Mouse (Mus musculus): ENCODE results near the gene Kcna6. TPM values are rescaled to one million over a fixed set of nuclear protein-coding genes. Genes with fewer than 3 reads are reported as not detected.

Kcna6 gene
- polyA plus RNA-seq, 1 experiment = not detected

DNA sequence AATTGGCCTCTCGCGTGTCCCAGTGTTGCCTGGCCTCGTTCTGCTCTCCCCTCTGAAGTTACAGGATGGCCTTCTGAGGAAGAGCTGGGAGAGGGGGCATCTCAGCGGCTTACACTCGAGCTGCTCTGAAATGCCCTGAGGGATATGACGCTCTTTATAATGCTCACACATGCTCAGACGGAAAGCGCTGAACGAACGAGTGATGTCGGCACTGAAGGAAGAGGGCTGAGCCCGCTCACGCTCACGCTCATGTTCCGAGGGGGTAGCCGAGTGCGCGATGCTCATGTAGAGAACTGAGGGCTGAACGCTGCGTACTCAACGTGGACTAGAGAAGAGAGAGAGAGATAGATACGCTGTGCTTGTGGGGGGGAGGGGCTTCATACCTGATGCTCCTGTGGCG lies 39.3 kb downstream of the Kcna6 start:
- peaks cover 51% of the 10 kb centered on the region for H3K27me3 ChIP-seq (replicated peaks)
- peaks cover 11% of the 10 kb centered on the region for H3K4me1 ChIP-seq
- H3K9me3 ChIP-seq = no peaks in the 10 kb centered on the region
- H3K4me3 ChIP-seq (replicated peaks) = no peak overlapping the region
- no peak for TF ChIP-seq GATA1 (IDR thresholded peaks at IDR 0.05; ENCODE audit: borderline replicate concordance, low read length)
- TF ChIP-seq FLI1 (IDR thresholded peaks at IDR 0.05; ENCODE audit: low read length) = no peak
- no peaks in the 10 kb centered on the region for H3K36me3 ChIP-seq (replicated peaks; ENCODE audit: low read length)

DNA sequence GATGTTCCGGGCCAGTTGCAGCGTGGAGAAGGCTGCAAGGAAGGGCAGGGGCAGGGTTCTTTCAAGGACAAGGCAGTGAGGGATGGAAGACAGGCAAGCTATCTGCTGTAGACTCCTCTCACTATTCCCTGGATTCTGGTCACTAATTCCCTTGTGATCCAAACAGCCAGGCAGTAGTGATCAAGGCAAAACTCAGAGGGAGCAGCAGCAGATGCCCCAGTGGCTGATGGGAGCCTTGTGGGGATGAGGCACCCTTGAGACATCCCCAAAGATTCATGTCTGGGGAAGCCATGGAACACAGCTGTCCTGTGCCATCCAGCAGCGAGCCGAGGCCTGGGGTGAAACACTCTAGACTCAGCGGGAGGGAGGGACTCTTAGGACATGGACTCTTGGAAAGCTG lies 40.5 kb downstream of the Kcna6 start:
- no peaks in the 10 kb centered on the region for H3K9me3 ChIP-seq
- H3K36me3 ChIP-seq (replicated peaks; ENCODE audit: low read length) = no peaks in the 10 kb centered on the region
- H3K4me3 ChIP-seq (replicated peaks) = no peak overlapping the region
- H3K4me1 ChIP-seq = peaks cover 11% of the 10 kb centered on the region
- TF ChIP-seq GATA1 (IDR thresholded peaks at IDR 0.05; ENCODE audit: borderline replicate concordance, low read length) (no peak), FLI1 (IDR thresholded peaks at IDR 0.05; ENCODE audit: low read length) (no peak)
- H3K27me3 ChIP-seq (replicated peaks) = peaks cover 49% of the 10 kb centered on the region

DNA sequence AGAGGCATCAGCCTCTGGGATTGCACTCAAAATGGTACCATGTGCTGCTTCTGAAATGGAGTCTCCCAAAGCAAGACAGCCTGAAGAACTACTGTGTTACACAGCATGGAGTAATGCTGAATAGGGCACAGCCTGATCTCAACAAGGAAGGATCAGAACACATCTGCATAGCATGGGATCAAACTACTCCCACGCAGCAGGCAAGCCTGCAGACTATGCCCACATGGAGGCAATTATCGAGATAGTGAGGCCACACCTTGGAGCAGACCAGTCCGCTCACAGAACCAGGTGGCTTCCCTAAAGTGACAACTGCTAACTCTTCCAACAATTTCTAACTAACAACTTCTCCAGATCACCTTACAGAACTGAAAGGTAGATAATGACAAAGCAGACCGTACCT lies 53.4 kb downstream of the Kcna6 start:
- Histone ChIP-seq H3K36me3 (replicated peaks; ENCODE audit: low read length) (no peaks in the 10 kb centered on the region), H3K4me1 (no peaks in the 10 kb centered on the region), H3K27me3 (replicated peaks) (no peaks in the 10 kb centered on the region), H3K9me3 (peaks cover 14% of the 10 kb centered on the region), H3K4me3 (replicated peaks) (no peak overlapping the region)
- TF ChIP-seq FLI1 (IDR thresholded peaks at IDR 0.05; ENCODE audit: low read length) (no peak), GATA1 (IDR thresholded peaks at IDR 0.05; ENCODE audit: borderline replicate concordance, low read length) (no peak)

DNA sequence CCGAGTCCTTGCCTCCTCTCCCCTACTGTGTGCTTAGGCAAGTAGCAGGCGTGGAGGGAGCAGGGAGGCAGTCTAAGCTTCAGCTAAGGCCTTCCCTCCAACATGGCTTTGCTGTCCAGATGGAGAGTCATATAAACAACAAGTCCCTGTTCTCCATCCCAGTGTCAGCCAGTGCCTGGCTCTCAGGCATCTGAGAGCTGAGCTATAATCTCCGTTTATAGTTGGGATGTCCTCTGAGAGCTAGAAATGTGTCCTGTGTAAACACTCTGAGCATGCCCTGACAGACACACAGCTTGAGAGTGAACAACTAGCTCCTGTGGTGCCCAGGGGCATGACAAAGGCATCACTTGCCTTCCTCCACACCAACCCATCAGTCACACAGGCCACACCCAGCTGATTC lies 55.3 kb downstream of the Kcna6 start:
- Histone ChIP-seq H3K27me3 (replicated peaks) (no peaks in the 10 kb centered on the region), H3K36me3 (replicated peaks; ENCODE audit: low read length) (no peaks in the 10 kb centered on the region), H3K4me3 (replicated peaks) (no peak overlapping the region), H3K4me1 (no peaks in the 10 kb centered on the region), H3K9me3 (peaks cover 7% of the 10 kb centered on the region; the same call in 1 of the 2 replicates)
- TF ChIP-seq FLI1 (IDR thresholded peaks at IDR 0.05; ENCODE audit: low read length) = no peak
- TF ChIP-seq GATA1 (IDR thresholded peaks at IDR 0.05; ENCODE audit: borderline replicate concordance, low read length) = no peak

DNA sequence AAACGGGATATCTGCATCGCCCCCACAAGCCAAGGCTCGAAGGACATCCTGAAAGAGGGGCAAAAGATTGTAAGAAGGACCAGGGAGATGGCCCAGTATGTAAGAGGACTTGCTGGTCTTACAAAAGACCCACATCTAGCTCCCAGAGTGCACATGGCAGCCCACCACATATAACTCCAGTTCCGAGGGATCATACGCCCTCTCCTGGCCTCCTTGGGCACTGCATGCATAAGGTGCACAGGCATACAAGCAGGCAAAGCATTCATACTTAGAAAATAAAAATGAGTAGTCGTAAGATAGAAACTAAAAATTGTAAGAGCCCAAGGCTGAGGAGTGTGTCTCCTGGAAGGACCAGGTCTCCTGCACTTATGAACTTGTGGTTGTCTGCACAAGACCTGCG lies 61.5 kb downstream of the Kcna6 start:
- Histone ChIP-seq H3K9me3 (no peaks in the 10 kb centered on the region), H3K4me1 (no peaks in the 10 kb centered on the region), H3K36me3 (replicated peaks; ENCODE audit: low read length) (no peaks in the 10 kb centered on the region), H3K4me3 (replicated peaks) (no peak overlapping the region), H3K27me3 (replicated peaks) (peaks cover 4% of the 10 kb centered on the region)
- TF ChIP-seq FLI1 (IDR thresholded peaks at IDR 0.05; ENCODE audit: low read length) (no peak), GATA1 (IDR thresholded peaks at IDR 0.05; ENCODE audit: borderline replicate concordance, low read length) (no peak)

DNA sequence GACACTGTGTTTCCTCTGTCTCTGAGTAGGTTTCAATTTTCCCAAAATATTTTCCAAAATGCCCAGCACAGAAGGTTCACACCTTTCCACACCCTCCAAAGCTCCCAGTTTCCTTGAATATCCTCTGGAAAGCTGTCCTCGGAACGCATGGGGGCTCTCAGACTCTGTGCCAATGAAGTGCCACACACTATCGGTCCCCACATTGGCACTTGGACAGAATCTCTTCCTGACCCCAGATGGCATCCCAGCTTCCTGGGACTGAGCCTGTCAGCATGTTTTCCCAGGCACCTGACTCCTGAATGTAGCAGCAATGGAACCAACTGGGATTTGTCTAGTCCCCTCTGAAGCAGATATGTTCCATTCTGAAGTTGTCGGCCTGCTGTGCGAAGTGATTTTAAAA lies 73.5 kb downstream of the Kcna6 start:
- TF ChIP-seq FLI1 (IDR thresholded peaks at IDR 0.05; ENCODE audit: low read length) (no peak), GATA1 (IDR thresholded peaks at IDR 0.05; ENCODE audit: borderline replicate concordance, low read length) (no peak)
- peaks cover 23% of the 10 kb centered on the region for H3K27me3 ChIP-seq (replicated peaks)
- H3K9me3 ChIP-seq = no peaks in the 10 kb centered on the region
- H3K4me1 ChIP-seq = no peaks in the 10 kb centered on the region
- no peaks in the 10 kb centered on the region for H3K36me3 ChIP-seq (replicated peaks; ENCODE audit: low read length)
- no peak overlapping the region for H3K4me3 ChIP-seq (replicated peaks)

DNA sequence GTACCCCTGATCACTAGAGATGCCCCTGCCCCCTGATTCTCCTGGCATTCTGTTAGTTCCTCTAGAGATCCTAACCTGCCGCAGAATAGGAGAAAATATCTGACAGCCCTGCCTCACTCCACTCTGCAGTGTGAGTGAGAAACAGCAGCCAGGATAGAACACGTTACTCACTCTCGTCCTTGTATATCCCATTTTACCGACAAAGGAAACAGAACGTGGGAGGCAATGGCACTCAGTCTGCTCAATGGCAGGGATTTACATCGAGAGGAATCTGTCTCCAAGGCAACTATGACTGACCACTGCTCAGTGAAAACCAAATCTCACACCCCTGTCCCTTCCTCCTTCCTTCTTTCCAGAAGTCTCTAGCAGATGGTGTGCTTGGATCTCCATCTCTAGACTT lies 74.4 kb downstream of the Kcna6 start:
- Histone ChIP-seq H3K4me1 (no peaks in the 10 kb centered on the region), H3K4me3 (replicated peaks) (no peak overlapping the region), H3K9me3 (no peaks in the 10 kb centered on the region), H3K27me3 (replicated peaks) (peaks cover 27% of the 10 kb centered on the region), H3K36me3 (replicated peaks; ENCODE audit: low read length) (no peaks in the 10 kb centered on the region)
- TF ChIP-seq FLI1 (IDR thresholded peaks at IDR 0.05; ENCODE audit: low read length) = no peak
- no peak for TF ChIP-seq GATA1 (IDR thresholded peaks at IDR 0.05; ENCODE audit: borderline replicate concordance, low read length)

DNA sequence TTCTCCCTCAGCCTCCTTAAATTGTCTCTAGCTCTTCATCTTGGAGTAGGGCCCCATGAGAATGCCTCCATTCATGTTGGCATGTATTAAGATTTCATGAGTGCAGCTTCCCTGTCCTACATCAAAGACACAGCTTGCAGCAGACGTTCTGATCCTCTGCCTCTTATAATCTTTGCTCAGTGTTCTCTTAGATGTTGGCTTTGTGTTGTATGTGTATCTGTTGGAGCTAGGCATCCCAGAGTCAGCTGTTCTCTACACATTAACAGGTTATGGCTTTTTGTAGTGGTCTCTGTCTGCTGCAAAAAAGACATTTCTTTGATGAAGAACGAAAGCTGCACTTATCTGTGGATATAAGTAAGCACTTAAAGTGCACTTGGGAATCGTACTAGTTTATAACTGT lies 75.9 kb downstream of the Kcna6 start:
- Histone ChIP-seq H3K4me3 (replicated peaks) (no peak overlapping the region), H3K36me3 (replicated peaks; ENCODE audit: low read length) (no peaks in the 10 kb centered on the region), H3K9me3 (no peaks in the 10 kb centered on the region), H3K4me1 (no peaks in the 10 kb centered on the region), H3K27me3 (replicated peaks) (peaks cover 21% of the 10 kb centered on the region)
- TF ChIP-seq GATA1 (IDR thresholded peaks at IDR 0.05; ENCODE audit: borderline replicate concordance, low read length) (no peak), FLI1 (IDR thresholded peaks at IDR 0.05; ENCODE audit: low read length) (no peak)

Other genes with a start within 250 kb of the Kcna6 start
- gene Kcna5, start 205.3 kb downstream of the Kcna6 start, polyA plus RNA-seq (2012; ENCODE audit: insufficient read depth, low replicate concordance) = not detected in 2 replicates
- gene Kcna1, start 94.3 kb downstream of the Kcna6 start, polyA plus RNA-seq (2012; ENCODE audit: insufficient read depth, low replicate concordance) = not detected in 2 replicates
- gene Ndufa9, start 108.5 kb upstream of the Kcna6 start, polyA plus RNA-seq (2012; ENCODE audit: insufficient read depth, low replicate concordance) = 2.9 and 4.3 TPM in 2 replicates
- gene Akap3, start 112.4 kb upstream of the Kcna6 start, polyA plus RNA-seq (2012; ENCODE audit: insufficient read depth, low replicate concordance) = not detected in 2 replicates
- gene Dyrk4, start 181.2 kb upstream of the Kcna6 start, polyA plus RNA-seq (2012; ENCODE audit: insufficient read depth, low replicate concordance) = not detected in 2 replicates
- gene Rad51ap1, start 198.9 kb upstream of the Kcna6 start, polyA plus RNA-seq (2012; ENCODE audit: insufficient read depth, low replicate concordance) = 7.2 and 10.9 TPM in 2 replicates
- gene D6Wsu163e, start 199.3 kb upstream of the Kcna6 start, polyA plus RNA-seq (2012; ENCODE audit: insufficient read depth, low replicate concordance) = 1.0 TPM in 1 of 2 replicates, not detected in the other

Data from megakaryocyte, embryonic 14.5 days (primary cell).